Mouse (Mus musculus) small intestine, adult 2 months (tissue): ENCODE measurements at regions not wholly inside any gene's neighbourhood (a gene's known extent, or its start where the extent isn't known, plus 50 kb on each side); places are given as distances from the start of the nearest gene placed in this dataset.

ENCODE experiments used
- H3K27ac ChIP-seq: fragments of 200-500 bp; 2 replicates; pipeline ENCODE4 v1.5.1; 2012; ENCODE audit warnings: low read depth, low read length, control low read depth, inconsistent platforms; ENCODE audit not compliant: insufficient read depth
- H3K27me3 ChIP-seq: fragments of 200-500 bp; 2 replicates; pipeline ENCODE4 v1.6.1; 2012; ENCODE audit warnings: mild to moderate bottlenecking, moderate library complexity, low read length, inconsistent platforms; ENCODE audit not compliant: control insufficient read depth, insufficient read depth
- H3K36me3 ChIP-seq: fragments of 200-500 bp; 2 replicates; pipeline ENCODE4 v1.6.1; 2012; ENCODE audit warnings: mild to moderate bottlenecking, low read length, control low read depth, inconsistent platforms; ENCODE audit not compliant: control insufficient read depth, insufficient read depth
- H3K4me1 ChIP-seq: fragments of 200-500 bp; 2 replicates; pipeline ENCODE4 v1.6.1; 2012; ENCODE audit warnings: low read length, inconsistent platforms, mixed read lengths; ENCODE audit not compliant: control insufficient read depth, insufficient read depth, insufficient read length
- H3K4me3 ChIP-seq: fragments of 200-500 bp; 2 replicates; pipeline ENCODE4 v1.5.1; 2012; ENCODE audit warnings: low read depth, mild to moderate bottlenecking, control low read depth, inconsistent platforms, low read length, moderate library complexity
- CTCF ChIP-seq: fragments of 200-500 bp; IDR thresholded peaks from 2 replicates; pipeline ENCODE4 v1.5.1; 2012; ENCODE audit warnings: low read depth, mild to moderate bottlenecking, control low read depth, inconsistent platforms, low read length, moderate library complexity, mixed read lengths; ENCODE audit not compliant: insufficient replicate concordance, insufficient read length; ENCODE audit errors: extremely low read depth
- POLR2A ChIP-seq: fragments of 200-500 bp; IDR thresholded peaks from 2 replicates; pipeline ENCODE4 v1.6.1; 2012; ENCODE audit warnings: low read depth, mild to moderate bottlenecking, control low read depth, inconsistent platforms, low read length, moderate library complexity
- WGBS: fragments of 180-500 bp; shearing (Covaris S2); methylation state at CpG from one replicate; pipeline ENCODE4 v1.1.7; 2018; 5-methylcytosine and 5-hydroxymethylcytosine counted together

DNA sequence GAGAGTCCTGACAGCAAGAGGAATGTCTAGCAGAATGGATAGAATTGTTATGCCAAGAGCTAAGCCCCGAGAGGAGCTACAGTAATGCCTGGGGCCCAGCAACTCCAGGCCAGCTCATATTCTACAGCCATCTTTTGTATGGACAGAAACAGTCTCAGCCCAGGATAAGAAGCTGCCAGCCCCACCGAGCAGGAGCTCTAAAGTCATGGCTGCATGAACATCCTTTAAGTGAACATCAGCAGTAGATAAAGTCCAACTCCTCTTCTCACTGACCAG, 141.6 kb upstream of the Snx19 start:
- 70% methylated on average over 2 of the region's 2 CpGs for WGBS
- no peak overlapping the region for H3K27ac ChIP-seq
- no peak for TF ChIP-seq CTCF
- TF ChIP-seq POLR2A, result no peak
- H3K36me3 ChIP-seq, result no peaks in the 10 kb centered on the region
- no peaks in the 10 kb centered on the region for H3K4me1 ChIP-seq
- H3K27me3 ChIP-seq, result no peaks in the 10 kb centered on the region
- H3K4me3 ChIP-seq, result no peak overlapping the region

DNA sequence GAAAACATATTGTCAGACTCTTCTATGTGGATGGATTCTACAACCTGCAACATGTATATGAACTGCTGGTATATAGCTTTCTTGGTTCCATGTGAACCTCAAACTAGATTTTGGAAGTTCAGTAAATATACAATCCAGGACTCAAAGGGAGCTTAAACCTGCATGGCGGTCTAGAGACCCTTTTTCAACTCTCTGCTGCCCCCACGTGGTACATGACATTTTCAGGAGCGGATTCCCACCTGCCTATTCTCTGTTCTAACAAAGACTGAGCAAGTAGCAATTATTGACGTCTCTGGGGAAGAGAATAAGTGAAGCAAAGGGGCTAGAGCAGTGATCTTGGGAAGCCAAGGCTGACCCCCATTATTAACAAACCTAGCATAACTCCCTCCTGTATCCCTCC, 127.1 kb upstream of the Snx19 start:
- Histone ChIP-seq H3K36me3 (no peaks in the 10 kb centered on the region), H3K4me1 (no peaks in the 10 kb centered on the region), H3K27ac (no peak overlapping the region), H3K27me3 (no peaks in the 10 kb centered on the region), H3K4me3 (no peak overlapping the region)
- no peak for TF ChIP-seq CTCF
- 16% methylated on average over 4 of the region's 4 CpGs for WGBS

DNA sequence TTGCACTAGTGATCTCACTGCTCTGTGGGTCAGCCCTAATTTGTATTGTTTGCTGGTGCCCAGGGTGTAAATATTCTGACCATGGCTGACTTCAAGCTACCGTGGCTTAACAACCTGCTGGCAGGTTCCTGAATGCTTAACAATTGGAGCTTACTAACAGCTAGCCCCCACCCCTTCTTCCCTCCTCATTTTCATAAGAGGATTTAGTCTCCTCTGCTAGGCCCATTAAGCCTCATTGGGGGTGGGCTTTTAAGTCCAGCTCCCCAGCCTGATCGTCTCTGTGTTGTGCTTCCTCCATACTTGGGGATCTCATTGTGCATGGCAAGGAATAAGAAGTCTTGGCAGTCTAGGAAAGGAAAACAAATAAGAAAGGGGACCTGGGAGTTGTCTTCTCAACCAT, 118.6 kb upstream of the Snx19 start:
- no peaks in the 10 kb centered on the region for H3K4me1 ChIP-seq
- no peak for TF ChIP-seq POLR2A
- TF ChIP-seq CTCF, result no peak
- WGBS, result 29% methylated on average over 2 of the region's 2 CpGs
- no peaks in the 10 kb centered on the region for H3K27me3 ChIP-seq
- no peaks in the 10 kb centered on the region for H3K36me3 ChIP-seq
- no peak overlapping the region for H3K4me3 ChIP-seq
- no peak overlapping the region for H3K27ac ChIP-seq

DNA sequence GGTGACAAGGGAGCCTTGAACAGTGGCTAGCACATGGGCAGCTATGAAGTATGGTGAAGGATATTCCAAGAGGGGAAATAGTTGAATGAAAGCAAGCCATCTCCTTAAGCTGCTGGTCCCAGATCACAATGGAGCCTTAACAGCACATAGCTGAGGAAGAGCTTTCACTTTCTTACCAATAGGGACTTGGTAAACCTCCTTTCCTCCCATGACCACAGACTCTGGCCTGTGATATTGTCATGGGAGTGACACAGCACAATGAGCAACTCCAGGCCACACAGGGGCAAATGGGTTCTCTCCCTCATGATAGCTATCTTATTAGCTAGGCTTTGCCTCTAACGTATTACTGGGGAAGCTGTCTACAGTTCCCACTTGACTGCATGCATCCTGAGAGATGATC, 113.5 kb upstream of the Snx19 start:
- H3K36me3 ChIP-seq, result no peaks in the 10 kb centered on the region
- H3K27ac ChIP-seq, result no peak overlapping the region
- H3K27me3 ChIP-seq, result no peaks in the 10 kb centered on the region
- H3K4me1 ChIP-seq, result no peaks in the 10 kb centered on the region
- H3K4me3 ChIP-seq, result no peak overlapping the region
- 90% methylated on average over 1 of the region's 1 CpGs for WGBS
- TF ChIP-seq CTCF (no peak), POLR2A (no peak)

DNA sequence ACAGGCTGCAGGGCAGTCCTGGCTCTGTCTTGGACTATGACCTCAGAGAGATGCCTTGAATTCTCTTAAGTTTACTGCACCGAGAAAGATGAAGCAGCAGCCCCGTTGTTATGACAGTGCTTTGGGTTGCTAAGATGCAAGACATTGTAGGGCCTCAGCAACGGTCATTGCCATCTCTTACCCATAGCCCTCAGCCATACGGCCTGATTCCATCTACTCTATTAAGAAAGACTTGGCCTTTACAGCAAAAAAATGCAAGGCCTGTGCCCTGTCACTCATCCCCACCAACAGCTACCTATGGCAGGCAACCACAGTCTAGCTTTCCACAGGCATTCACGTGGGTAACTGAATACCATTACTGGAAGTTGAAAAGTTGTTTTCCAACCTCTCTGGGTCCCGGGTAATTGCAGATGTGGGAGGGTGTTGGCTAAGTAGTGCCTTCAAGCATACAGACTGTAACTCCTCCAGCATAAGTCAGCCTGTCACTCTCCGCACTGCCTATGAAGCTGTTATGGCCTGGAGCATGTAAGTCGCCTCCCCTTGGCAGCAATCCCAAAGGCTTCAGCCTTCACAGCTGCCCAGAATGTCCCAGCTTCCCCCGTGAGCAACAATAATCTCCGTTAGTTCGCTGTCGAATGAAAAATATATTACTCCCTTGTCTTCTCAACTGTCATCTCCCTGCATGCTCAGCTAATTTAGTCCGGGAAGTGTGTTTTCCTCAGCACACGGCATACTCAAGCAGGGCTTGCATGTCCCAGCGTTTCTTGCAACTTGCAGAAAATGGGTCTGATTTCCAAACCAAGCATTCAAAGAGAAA, 112.3 kb upstream of the Snx19 start:
- H3K27ac ChIP-seq, result no peak overlapping the region
- H3K4me1 ChIP-seq, result no peaks in the 10 kb centered on the region
- no peaks in the 10 kb centered on the region for H3K27me3 ChIP-seq
- no peaks in the 10 kb centered on the region for H3K36me3 ChIP-seq
- WGBS, result 68% methylated on average over 15 of the region's 15 CpGs
- no peak overlapping the region for H3K4me3 ChIP-seq
- TF ChIP-seq CTCF (no peak), POLR2A (no peak)

DNA sequence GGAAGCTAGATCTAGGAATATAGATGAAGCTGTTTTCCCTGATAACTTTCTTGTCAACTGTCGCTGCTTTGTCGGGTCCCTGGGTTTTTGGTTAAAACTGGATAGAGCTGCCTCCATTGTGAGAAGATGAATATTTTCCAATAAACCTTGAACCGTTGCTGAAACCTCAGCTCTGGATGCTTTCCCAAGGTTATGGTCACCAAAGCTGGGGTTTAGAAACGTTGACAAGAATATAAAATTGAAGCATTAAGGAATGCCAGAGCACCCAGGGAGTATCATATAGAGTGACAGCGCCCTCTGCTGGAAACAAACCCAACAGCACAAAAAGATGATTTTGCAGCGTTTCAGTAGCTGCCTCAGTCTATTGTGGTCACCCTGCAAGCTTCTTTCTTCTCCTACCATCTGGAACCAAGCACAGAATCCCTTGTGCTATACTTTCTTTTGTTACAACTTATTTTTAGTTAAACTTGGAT, 111.7 kb upstream of the Snx19 start:
- 48% methylated on average over 6 of the region's 6 CpGs for WGBS
- Histone ChIP-seq H3K4me3 (no peak overlapping the region), H3K27me3 (no peaks in the 10 kb centered on the region), H3K4me1 (no peaks in the 10 kb centered on the region), H3K27ac (no peak overlapping the region), H3K36me3 (no peaks in the 10 kb centered on the region)
- TF ChIP-seq POLR2A (no peak), CTCF (no peak)

DNA sequence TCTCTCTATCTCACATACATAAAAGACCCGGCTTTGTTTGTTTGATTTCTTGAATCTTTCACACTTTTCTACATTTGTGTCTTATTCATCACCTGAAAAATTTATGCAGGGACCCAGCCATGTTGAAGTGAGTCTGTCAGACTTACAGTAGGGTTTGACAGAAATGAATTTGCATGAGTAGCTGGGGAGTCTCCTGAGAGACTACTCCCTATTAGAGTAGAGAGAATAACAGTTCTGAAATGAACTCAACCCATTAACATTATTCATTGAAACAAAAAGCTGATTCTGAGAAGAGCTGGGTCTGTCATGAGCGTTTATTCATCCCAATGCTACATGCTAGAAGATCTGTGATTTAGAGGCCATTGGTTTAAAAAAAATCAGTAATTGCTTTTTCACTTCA, 82.0 kb upstream of the Snx19 start:
- WGBS, result 78% methylated on average over 2 of the region's 2 CpGs
- Histone ChIP-seq H3K4me3 (no peak overlapping the region), H3K4me1 (no peaks in the 10 kb centered on the region), H3K27me3 (no peaks in the 10 kb centered on the region), H3K36me3 (no peaks in the 10 kb centered on the region), H3K27ac (no peak overlapping the region)
- no peak for TF ChIP-seq POLR2A
- TF ChIP-seq CTCF, result no peak

DNA sequence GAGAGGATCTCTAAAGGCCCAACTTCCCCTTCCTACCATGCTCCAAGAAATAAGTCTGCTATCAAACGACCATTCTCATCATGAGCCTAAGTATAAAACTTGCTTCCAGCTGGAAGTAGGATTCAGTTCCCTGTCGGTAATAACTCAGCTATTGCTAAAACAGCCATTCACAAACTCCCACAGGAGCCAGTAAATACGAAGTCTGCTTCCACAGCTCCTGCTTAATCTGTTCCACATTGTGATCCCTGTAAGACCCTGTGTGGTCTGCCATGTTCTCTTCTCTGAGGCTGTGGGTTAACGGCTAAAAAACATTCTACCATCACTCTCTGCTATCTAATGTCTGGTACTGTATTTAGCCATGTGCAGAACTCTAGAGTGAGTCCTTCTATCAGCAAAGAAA, 72.9 kb upstream of the Snx19 start:
- WGBS, result 72% methylated on average over 4 of the region's 4 CpGs
- Histone ChIP-seq H3K27me3 (no peaks in the 10 kb centered on the region), H3K4me1 (no peaks in the 10 kb centered on the region), H3K4me3 (no peak overlapping the region), H3K27ac (no peak overlapping the region), H3K36me3 (no peaks in the 10 kb centered on the region)
- TF ChIP-seq POLR2A, result no peak
- TF ChIP-seq CTCF, result no peak
